Mouse (Mus musculus): ENCODE results near the gene Iqsec1.

GRCm38 (mm10) chr6:90889356-90890285 is 98.9 kb downstream of the Iqsec1 start:
- no peak for TF ChIP-seq GATA1 (IDR thresholded peaks at IDR 0.05; ENCODE audit: borderline replicate concordance, low read length)
- no peak for TF ChIP-seq FLI1 (IDR thresholded peaks at IDR 0.05; ENCODE audit: low read length)

Measured in megakaryocyte, embryonic 14.5 days (primary cell).